Mouse (Mus musculus): ENCODE measurements around the gene Map2k7. TPM values are rescaled to one million over a fixed set of nuclear protein-coding genes. Genes with fewer than 3 reads are reported as not detected.

The Map2k7 gene
- polyA plus RNA-seq, 1 experiment from 2014 or later: 20.3 TPM

GRCm38 (mm10) chr8:4259125-4259804 lies 20.7 kb downstream of the Map2k7 start, which contains the start of gene Ctxn1:
Gene Ctxn1 (minus strand): TSS chr8:4259274.
- ATAC-seq (peak; percentile 92), DNase-seq (ENCODE audit: low spot score) (peak; percentile 95)
- H3K4me2 ChIP-seq (ENCODE audit: low read length): peak within 1 kb of the TSS; percentile 74
- H3K4me1 ChIP-seq (ENCODE audit: control insufficient read depth, insufficient read depth, low read length): peaks cover 20% of the 10 kb centered on the region
- 7% methylated on average over 32 of the region's 33 CpGs for WGBS
- no peaks in the 10 kb centered on the region for H3K9me3 ChIP-seq (replicated peaks; ENCODE audit: control insufficient read depth, low read length)
- H3K27ac ChIP-seq (ENCODE audit: low read depth, low read length): peak within 1 kb of the TSS; percentile 97
- no peaks in the 10 kb centered on the region for H3K27me3 ChIP-seq (replicated peaks; ENCODE audit: control insufficient read depth, insufficient read depth, low read length)
- H3K36me3 ChIP-seq (ENCODE audit: control insufficient read depth, insufficient read depth, low read length): peaks cover 78% of the 10 kb centered on the region
- H3K4me3 ChIP-seq (ENCODE audit: low read depth, low read length): peak within 1 kb of the TSS; percentile 93
- peak within 1 kb of the TSS; percentile 96 for H3K9ac ChIP-seq (ENCODE audit: low read length)

- Histone ChIP-seq H3K27ac (ENCODE audit: low read depth, low read length) (peak overlapping the region; percentile 97), H3K9me3 (replicated peaks; ENCODE audit: control insufficient read depth, low read length) (no peaks in the 10 kb centered on the region), H3K36me3 (ENCODE audit: control insufficient read depth, insufficient read depth, low read length) (peaks cover 78% of the 10 kb centered on the region), H3K4me1 (ENCODE audit: control insufficient read depth, insufficient read depth, low read length) (peaks cover 18% of the 10 kb centered on the region), H3K4me3 (ENCODE audit: low read depth, low read length) (no peak overlapping the region), H3K27me3 (replicated peaks; ENCODE audit: control insufficient read depth, insufficient read depth, low read length) (no peaks in the 10 kb centered on the region), H3K4me2 (ENCODE audit: low read length) (peak overlapping the region; percentile 74; the same call in 1 of the 2 replicates), H3K9ac (ENCODE audit: low read length) (peak overlapping the region; percentile 96; the same call in 1 of the 2 replicates)
- ATAC-seq (no peak), DNase-seq (ENCODE audit: low spot score) (no peak)
- 73% methylated on average over 4 of the region's 4 CpGs for WGBS
Observed at GRCm38 (mm10) chr8:4259805-4260170, 21.2 kb downstream of the Map2k7 start.

DNA sequence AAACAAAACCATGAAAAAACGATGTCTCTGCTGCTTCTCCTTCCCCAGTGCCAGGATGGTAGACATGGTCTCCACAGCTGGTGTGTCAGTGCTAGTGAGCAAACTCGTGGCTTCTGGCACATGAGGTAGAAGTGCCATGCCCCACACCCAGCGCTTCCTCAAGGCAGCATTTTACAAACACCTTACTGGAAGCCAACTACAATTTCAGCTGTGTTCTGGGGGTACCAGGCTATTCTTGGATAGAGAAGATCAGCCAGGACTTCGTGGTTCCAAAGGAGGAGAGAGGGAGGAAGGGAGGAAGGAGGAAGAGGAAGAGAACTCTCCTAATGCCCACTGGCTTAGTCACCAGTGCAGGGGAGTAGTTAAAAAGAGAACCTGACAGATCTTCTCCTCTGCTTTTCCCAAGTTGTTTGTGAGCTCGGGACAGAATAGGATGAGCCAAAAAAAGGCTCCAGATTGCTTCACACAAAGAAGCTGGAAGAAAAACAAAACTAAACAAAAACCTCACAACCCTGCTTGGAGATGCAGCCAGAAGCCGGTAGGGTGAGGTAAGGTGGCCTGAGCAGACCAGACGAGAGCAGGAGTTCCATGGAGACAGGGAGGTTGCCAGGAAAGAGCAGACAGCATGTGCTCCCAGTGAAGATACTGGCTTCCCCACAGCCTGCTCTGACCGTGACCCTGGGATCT lies 24.7 kb downstream of the Map2k7 start:
- DNase-seq (ENCODE audit: low spot score) (no peak), ATAC-seq (no peak)
- H3K9me3 ChIP-seq (replicated peaks; ENCODE audit: control insufficient read depth, low read length): no peaks in the 10 kb centered on the region
- no peak overlapping the region for H3K9ac ChIP-seq (ENCODE audit: low read length)
- no peak overlapping the region for H3K4me3 ChIP-seq (ENCODE audit: low read depth, low read length)
- H3K27me3 ChIP-seq (replicated peaks; ENCODE audit: control insufficient read depth, insufficient read depth, low read length): no peaks in the 10 kb centered on the region
- 90% methylated on average over 8 of the region's 8 CpGs for WGBS
- H3K4me1 ChIP-seq (ENCODE audit: control insufficient read depth, insufficient read depth, low read length): 0 out of 2 replicates have a peak, but pooled peaks cover 3% of the 10 kb centered on the region
- H3K36me3 ChIP-seq (ENCODE audit: control insufficient read depth, insufficient read depth, low read length): peaks cover 83% of the 10 kb centered on the region
- H3K27ac ChIP-seq (ENCODE audit: low read depth, low read length): no peak overlapping the region
- no peak overlapping the region for H3K4me2 ChIP-seq (ENCODE audit: low read length)

DNA sequence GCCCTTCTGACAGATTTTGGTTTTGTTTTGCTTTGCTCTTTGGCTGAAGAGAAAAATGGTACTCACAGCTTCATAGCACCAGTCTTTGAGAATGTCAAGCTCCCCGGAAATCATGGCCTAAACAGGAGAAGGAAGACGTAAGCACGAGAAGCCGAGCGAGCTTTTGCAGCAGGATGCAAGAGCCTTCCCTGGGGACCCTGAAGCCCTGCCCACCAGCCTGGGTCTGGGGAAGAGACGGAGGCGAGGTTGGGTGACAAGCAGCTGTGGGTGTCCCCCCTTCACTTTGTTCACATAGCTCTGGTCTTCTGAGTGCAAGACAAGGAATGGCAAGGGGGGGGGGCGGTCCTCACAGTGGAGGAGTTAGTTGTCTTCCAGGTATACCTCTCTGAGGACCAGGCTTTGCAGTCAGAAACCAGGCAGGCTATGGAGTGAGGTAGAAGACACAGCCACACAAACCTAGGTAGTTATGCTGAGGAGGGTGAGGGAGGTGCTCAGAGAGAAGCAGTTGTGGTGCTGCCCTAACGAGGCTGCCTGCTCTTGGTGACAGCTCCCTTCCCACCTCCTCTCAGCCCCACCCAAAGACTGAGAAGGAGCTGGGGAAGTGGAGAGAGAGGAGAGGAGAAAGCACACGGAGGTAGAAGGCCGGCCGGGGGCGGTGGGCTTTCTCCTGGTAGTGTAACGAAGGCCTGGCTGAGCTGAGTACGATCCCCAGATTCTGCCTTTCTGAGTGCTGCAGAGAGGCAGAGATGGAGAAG lies 26.8 kb downstream of the Map2k7 start:
- DNase-seq (ENCODE audit: low spot score): no peak
- Histone ChIP-seq H3K4me2 (ENCODE audit: low read length) (no peak overlapping the region), H3K4me1 (ENCODE audit: control insufficient read depth, insufficient read depth, low read length) (no peaks in the 10 kb centered on the region), H3K4me3 (ENCODE audit: low read depth, low read length) (no peak overlapping the region), H3K9me3 (replicated peaks; ENCODE audit: control insufficient read depth, low read length) (no peaks in the 10 kb centered on the region), H3K27me3 (replicated peaks; ENCODE audit: control insufficient read depth, insufficient read depth, low read length) (no peaks in the 10 kb centered on the region), H3K9ac (ENCODE audit: low read length) (no peak overlapping the region), H3K36me3 (ENCODE audit: control insufficient read depth, insufficient read depth, low read length) (peaks cover 96% of the 10 kb centered on the region), H3K27ac (ENCODE audit: low read depth, low read length) (no peak overlapping the region)
- WGBS: 91% methylated on average over 15 of the region's 15 CpGs
- ATAC-seq: no peak

GRCm38 (mm10) chr8:4267627-4268026 lies 29.1 kb downstream of the Map2k7 start:
- no peak for DNase-seq (ENCODE audit: low spot score)
- Histone ChIP-seq H3K36me3 (ENCODE audit: control insufficient read depth, insufficient read depth, low read length) (peaks cover 93% of the 10 kb centered on the region), H3K9me3 (replicated peaks; ENCODE audit: control insufficient read depth, low read length) (no peaks in the 10 kb centered on the region), H3K27me3 (replicated peaks; ENCODE audit: control insufficient read depth, insufficient read depth, low read length) (no peaks in the 10 kb centered on the region), H3K4me3 (ENCODE audit: low read depth, low read length) (no peak overlapping the region), H3K9ac (ENCODE audit: low read length) (no peak overlapping the region), H3K4me2 (ENCODE audit: low read length) (no peak overlapping the region), H3K27ac (ENCODE audit: low read depth, low read length) (no peak overlapping the region), H3K4me1 (ENCODE audit: control insufficient read depth, insufficient read depth, low read length) (no peaks in the 10 kb centered on the region)
- WGBS: 76% methylated on average over 15 of the region's 15 CpGs
- peak; percentile 61; the same call in 1 of the 2 replicates for ATAC-seq

DNA sequence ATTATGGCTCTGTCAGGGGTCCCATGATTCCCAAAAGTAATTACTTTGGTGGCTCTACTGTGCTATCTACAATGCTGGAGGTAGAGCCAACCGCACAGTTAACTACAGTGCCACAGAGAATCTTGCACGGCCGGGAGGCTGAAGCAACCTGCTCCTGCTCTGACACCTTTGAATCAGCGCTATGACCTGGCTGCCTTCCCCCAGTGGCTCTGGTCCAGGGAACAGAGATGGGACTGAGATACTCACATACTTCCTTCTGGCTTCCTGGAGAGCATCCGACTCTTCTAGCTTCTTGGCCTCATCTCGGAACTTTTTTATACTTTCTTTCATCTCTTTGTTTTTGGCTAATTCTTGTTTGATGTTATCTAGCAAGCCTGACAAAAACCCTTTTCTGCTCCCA lies 31.1 kb downstream of the Map2k7 start:
- H3K4me1 ChIP-seq (ENCODE audit: control insufficient read depth, insufficient read depth, low read length): no peaks in the 10 kb centered on the region; the same call in 1 of the 2 replicates
- no peak overlapping the region for H3K4me3 ChIP-seq (ENCODE audit: low read depth, low read length)
- H3K9ac ChIP-seq (ENCODE audit: low read length): no peak overlapping the region
- peaks cover 80% of the 10 kb centered on the region for H3K36me3 ChIP-seq (ENCODE audit: control insufficient read depth, insufficient read depth, low read length)
- no peak overlapping the region for H3K27ac ChIP-seq (ENCODE audit: low read depth, low read length)
- DNase-seq (ENCODE audit: low spot score) (no peak), ATAC-seq (no peak)
- H3K4me2 ChIP-seq (ENCODE audit: low read length): no peak overlapping the region
- H3K9me3 ChIP-seq (replicated peaks; ENCODE audit: control insufficient read depth, low read length): no peaks in the 10 kb centered on the region
- H3K27me3 ChIP-seq (replicated peaks; ENCODE audit: control insufficient read depth, insufficient read depth, low read length): no peaks in the 10 kb centered on the region
- WGBS: 89% methylated on average over 6 of the region's 6 CpGs

- H3K4me2 ChIP-seq (ENCODE audit: low read length): peak within 1 kb of the TSS; percentile 80
- H3K36me3 ChIP-seq (ENCODE audit: control insufficient read depth, insufficient read depth, low read length): peaks cover 24% of the 10 kb centered on the region; the same call in 1 of the 2 replicates
- DNase-seq (ENCODE audit: low spot score) (peak; percentile 99), ATAC-seq (peak; percentile 99)
- H3K27ac ChIP-seq (ENCODE audit: low read depth, low read length): peak within 1 kb of the TSS; percentile 56; the same call in 1 of the 2 replicates
- H3K4me1 ChIP-seq (ENCODE audit: control insufficient read depth, insufficient read depth, low read length): peaks cover 6% of the 10 kb centered on the region
- under 1% methylated on average over 39 of the region's 39 CpGs for WGBS
- peak within 1 kb of the TSS; percentile 79 for H3K9ac ChIP-seq (ENCODE audit: low read length)
- H3K27me3 ChIP-seq (replicated peaks; ENCODE audit: control insufficient read depth, insufficient read depth, low read length): no peaks in the 10 kb centered on the region
- H3K4me3 ChIP-seq (ENCODE audit: low read depth, low read length): peak within 1 kb of the TSS; percentile 73
- H3K9me3 ChIP-seq (replicated peaks; ENCODE audit: control insufficient read depth, low read length): no peaks in the 10 kb centered on the region
Observed at GRCm38 (mm10) chr8:4275275-4276110, 37.0 kb downstream of the Map2k7 start, which contains the start of gene Timm44. Gene Timm44 (minus strand): TSS chr8:4275913.

DNA sequence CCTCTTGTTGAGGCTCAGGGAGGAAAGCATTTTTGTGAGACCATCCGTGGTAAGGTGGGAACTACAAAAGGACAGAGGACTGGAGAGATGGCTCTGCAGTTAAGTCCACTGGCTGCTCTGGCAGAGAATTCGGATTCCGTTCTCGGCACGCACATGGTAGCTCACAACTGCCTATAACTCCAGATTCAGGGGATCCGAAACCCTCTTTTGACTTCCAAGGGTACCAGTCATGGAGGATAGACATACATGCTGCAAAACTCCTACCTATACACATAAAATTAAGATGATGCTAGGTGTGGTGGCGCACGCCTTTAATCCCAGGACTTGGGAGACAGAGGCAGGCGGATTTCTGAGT lies 37.5 kb downstream of the Map2k7 start:
- ATAC-seq: no peak
- Histone ChIP-seq H3K9ac (ENCODE audit: low read length) (peak overlapping the region; percentile 79), H3K4me3 (ENCODE audit: low read depth, low read length) (peak overlapping the region; percentile 73), H3K4me1 (ENCODE audit: control insufficient read depth, insufficient read depth, low read length) (peaks cover 6% of the 10 kb centered on the region), H3K9me3 (replicated peaks; ENCODE audit: control insufficient read depth, low read length) (no peaks in the 10 kb centered on the region), H3K36me3 (ENCODE audit: control insufficient read depth, insufficient read depth, low read length) (peaks cover 18% of the 10 kb centered on the region; the same call in 1 of the 2 replicates), H3K27ac (ENCODE audit: low read depth, low read length) (peak overlapping the region; percentile 56; the same call in 1 of the 2 replicates), H3K4me2 (ENCODE audit: low read length) (peak overlapping the region; percentile 80), H3K27me3 (replicated peaks; ENCODE audit: control insufficient read depth, insufficient read depth, low read length) (no peaks in the 10 kb centered on the region)
- WGBS: 26% methylated on average over 9 of the region's 9 CpGs
- no peak for DNase-seq (ENCODE audit: low spot score)
